Mouse (Mus musculus) ES-E14 (cell line): Measurements from ENCODE around the gene Nfu1. TPM values are rescaled to one million over a fixed set of nuclear protein-coding genes. Genes with fewer than 3 reads are reported as not detected.

Experiments used
- DNase-seq: peaks from one replicate; pipeline ENCODE4 v3.0.0-alpha.2; 2013; ENCODE audit warnings: low read depth, low spot score
- H3K27ac ChIP-seq: 2 replicates; pipeline ENCODE4 v1.5.1; 2012; ENCODE audit warnings: low read depth, mild to moderate bottlenecking, low read length, moderate library complexity, mixed read lengths; ENCODE audit not compliant: poor library complexity, insufficient read depth, severe bottlenecking
- H3K36me3 ChIP-seq: 2 replicates; pipeline ENCODE4 v1.6.1; 2012; ENCODE audit warnings: mild to moderate bottlenecking, low read length, moderate library complexity, mixed read lengths; ENCODE audit not compliant: control insufficient read depth, poor library complexity, insufficient read depth, severe bottlenecking
- H3K4me1 ChIP-seq, 2 experiments: fragments of 150-350 bp in 1 of 2; sonication (generic) in 1 of 2; 2 replicates each; pipeline ENCODE4 v1.6.1; 2012; ENCODE audit warnings: low read length in 2 of 2, mild to moderate bottlenecking in 1 of 2, mixed read lengths in 1 of 2; ENCODE audit not compliant: control insufficient read depth in 2 of 2, insufficient read depth in 2 of 2, poor library complexity in 1 of 2
- H3K4me3 ChIP-seq, 2 experiments: fragments of 150-350 bp in 1 of 2; sonication (generic) in 1 of 2; 2 replicates each; pipeline ENCODE4 v1.5.1; 2012; ENCODE audit warnings: low read length in 2 of 2, low read depth in 1 of 2, mild to moderate bottlenecking in 1 of 2, mixed read lengths in 1 of 2; ENCODE audit not compliant: insufficient read depth in 1 of 2, poor library complexity in 1 of 2, severe bottlenecking in 1 of 2
- H3K9ac ChIP-seq: 2 replicates; pipeline ENCODE4 v1.6.1; 2012; ENCODE audit warnings: low read depth, mild to moderate bottlenecking, low read length, mixed read lengths; ENCODE audit not compliant: poor library complexity, insufficient read depth, severe bottlenecking
- H3K9me3 ChIP-seq: fragments of 150-350 bp; sonication (generic); 2 replicates; pipeline ENCODE4 v1.6.1; 2012; ENCODE audit warnings: low read depth, mild to moderate bottlenecking, low read length; ENCODE audit not compliant: control insufficient read depth, insufficient read depth
- CHD2 ChIP-seq: IDR thresholded peaks from 2 replicates; pipeline ENCODE4 v1.6.1; 2014; ENCODE audit warnings: mild to moderate bottlenecking, low read depth, low read length, inconsistent platforms
- HCFC1 ChIP-seq: IDR thresholded peaks from 2 replicates; pipeline ENCODE4 v1.6.1; 2012; ENCODE audit warnings: low read length, inconsistent platforms, borderline replicate concordance; ENCODE audit not compliant: insufficient read depth
- MAFK ChIP-seq: IDR thresholded peaks from 2 replicates; pipeline ENCODE4 v1.6.1; 2014; ENCODE audit warnings: mild to moderate bottlenecking, low read depth, low read length, inconsistent platforms; ENCODE audit not compliant: insufficient read depth
- ZC3H11A ChIP-seq: IDR thresholded peaks from 2 replicates; pipeline ENCODE4 v1.6.1; 2012; ENCODE audit warnings: low read depth, mild to moderate bottlenecking, inconsistent platforms, low read length, borderline replicate concordance
- ZNF384 ChIP-seq: IDR thresholded peaks from 2 replicates; pipeline ENCODE4 v1.6.1; 2012; ENCODE audit warnings: low read depth, low read length, inconsistent platforms
- in situ Hi-C, 2 experiments: fragments of 600-800 bp; cut with MboI; formaldehyde crosslinking; loops; one replicate each; pipeline ENCODE4 v1.15.1; 2025; ENCODE audit warnings: low sequenced_read_pairs in 2 of 2, inconsistent platforms in 1 of 2; ENCODE audit not compliant: unreplicated experiment in 2 of 2
- total RNA-seq: library from RNA; depleted of rRNA; stranded (reverse); fragments of 300-350 nt; gene quantifications from 2 replicates; pipeline ENCODE4 v1.2.3, GENCODE M21; 2012

The Nfu1 gene
- total RNA-seq, 1 experiment, result 113 TPM

- DNase-seq, result no peak
- no peaks in the 10 kb centered on the region for H3K9me3 ChIP-seq
- H3K4me1 ChIP-seq, result no peaks in the 10 kb centered on the region
- H3K4me3 ChIP-seq, result no peak overlapping the region
- TF ChIP-seq ZC3H11A (no peak), CHD2 (no peak), MAFK (no peak), ZNF384 (no peak), HCFC1 (no peak)
- H3K9ac ChIP-seq, result no peak overlapping the region
- no peak overlapping the region for H3K27ac ChIP-seq
- in situ Hi-C loops, result no loop called here
- peaks cover 5% of the 10 kb centered on the region; the same call in 1 of the 2 replicates for H3K36me3 ChIP-seq
Observed at GRCm38 (mm10) chr6:87051886-87052425, 42.9 kb downstream of the Nfu1 start.

GRCm38 (mm10) chr6:87054193-87054592, 45.2 kb downstream of the Nfu1 start:
- Histone ChIP-seq H3K27ac (no peak overlapping the region), H3K4me3 (no peak overlapping the region), H3K9me3 (no peaks in the 10 kb centered on the region), H3K36me3 (peaks cover 3% of the 10 kb centered on the region), H3K4me1 (no peaks in the 10 kb centered on the region), H3K9ac (no peak overlapping the region)
- no peak for DNase-seq
- TF ChIP-seq ZC3H11A, result no peak
- TF ChIP-seq HCFC1, result no peak
- no peak for TF ChIP-seq CHD2
- no peak for TF ChIP-seq ZNF384
- no peak for TF ChIP-seq MAFK
- in situ Hi-C loops, result no loop called here

DNA sequence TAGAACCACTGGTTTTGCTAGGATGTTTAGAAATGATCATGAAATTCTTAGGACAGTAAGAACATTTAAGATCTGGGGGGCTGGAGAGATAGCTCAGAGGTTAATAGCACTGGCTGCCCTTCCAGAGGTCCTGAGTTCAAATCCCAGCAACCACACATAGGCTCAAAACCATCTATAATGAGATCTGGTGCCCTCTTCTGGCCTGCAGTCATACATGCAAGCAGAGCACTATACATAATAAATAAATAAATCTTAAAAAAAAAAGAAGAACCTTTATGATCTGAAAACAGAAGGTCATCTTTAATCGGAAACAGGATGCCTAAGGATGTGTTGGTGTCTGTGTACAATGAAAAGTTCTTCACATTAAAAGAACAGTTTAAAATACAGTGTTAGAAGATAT, 50.7 kb downstream of the Nfu1 start:
- Histone ChIP-seq H3K4me3 (no peak overlapping the region), H3K9ac (no peak overlapping the region), H3K27ac (no peak overlapping the region), H3K36me3 (peaks cover 8% of the 10 kb centered on the region), H3K9me3 (no peaks in the 10 kb centered on the region), H3K4me1 (no peaks in the 10 kb centered on the region)
- DNase-seq, result no peak
- TF ChIP-seq HCFC1, result no peak
- in situ Hi-C loops, result no loop called here

DNA sequence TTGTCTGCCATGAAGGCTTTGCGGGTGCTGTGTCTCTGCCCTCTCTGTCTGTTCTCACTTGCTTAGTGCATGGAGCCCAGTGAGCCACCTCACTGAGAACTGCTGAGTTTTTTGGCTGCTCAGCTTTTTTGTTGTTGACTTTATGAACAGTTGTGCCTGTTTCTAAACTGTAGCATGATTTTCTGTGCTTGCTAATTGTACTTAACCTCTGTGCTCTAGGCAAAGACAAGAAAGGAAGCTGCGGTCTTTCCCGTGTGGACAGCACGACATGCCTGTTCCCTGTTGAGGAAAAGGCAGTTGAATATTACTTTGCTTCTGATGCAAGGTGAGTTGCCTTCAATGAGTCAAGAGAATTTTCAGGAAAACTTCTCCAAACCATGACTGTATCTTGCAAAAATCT, 54.5 kb downstream of the Nfu1 start:
- in situ Hi-C loops, result no loop called here
- Histone ChIP-seq H3K36me3 (peaks cover 12% of the 10 kb centered on the region), H3K4me3 (no peak overlapping the region), H3K27ac (no peak overlapping the region), H3K9me3 (no peaks in the 10 kb centered on the region), H3K4me1 (peaks cover 0 to 1% of the 10 kb centered on the region in 2 experiments; a peak in 1 of 4 replicates), H3K9ac (no peak overlapping the region)
- TF ChIP-seq CHD2 (no peak), HCFC1 (no peak), ZC3H11A (no peak), MAFK (no peak)
- DNase-seq, result no peak

DNA sequence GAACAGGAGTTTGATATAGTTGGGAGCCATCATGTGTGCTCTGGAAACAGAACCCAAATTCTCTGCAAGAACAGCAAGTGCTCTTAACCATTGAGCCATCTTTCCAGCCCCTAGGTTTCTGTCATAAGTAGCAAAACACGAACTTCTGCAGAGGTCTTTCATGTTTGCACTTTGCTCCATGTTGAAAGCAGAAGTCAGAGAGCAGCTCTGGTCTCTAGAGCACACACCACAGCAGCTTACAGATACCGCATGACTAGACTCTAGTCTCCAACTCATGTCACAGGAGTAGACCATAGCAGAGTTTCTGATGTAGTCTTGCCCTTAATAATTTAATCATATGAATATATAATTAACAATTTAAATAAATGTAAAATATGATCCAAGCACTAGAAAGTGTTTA, 59.2 kb downstream of the Nfu1 start:
- no peak for TF ChIP-seq ZC3H11A
- no peak for TF ChIP-seq HCFC1
- no peak for TF ChIP-seq ZNF384
- TF ChIP-seq CHD2, result no peak
- TF ChIP-seq MAFK, result no peak
- Histone ChIP-seq H3K27ac (no peak overlapping the region), H3K36me3 (peaks cover 12% of the 10 kb centered on the region), H3K4me1 (peaks cover 0 to 1% of the 10 kb centered on the region in 2 experiments; a peak in 1 of 4 replicates), H3K4me3 (no peak overlapping the region), H3K9me3 (no peaks in the 10 kb centered on the region), H3K9ac (no peak overlapping the region)
- in situ Hi-C loops, result no loop called here
- DNase-seq, result no peak
